Mouse (Mus musculus) inflammation-experienced regulatory T-cells, adult 16 weeks (primary cell): ENCODE results near the gene Cenpl. TPM values are rescaled to one million over a fixed set of nuclear protein-coding genes. Genes with fewer than 3 reads are reported as not detected.

Experiments
- polyA plus RNA-seq: library from polyadenylated mRNA; unstranded; fragments of 100-300 nt; shearing (Covaris generic); gene quantifications from one replicate; pipeline ENCODE4 v1.2.1, GENCODE M21; 2017

Gene Cenpl
- polyA plus RNA-seq = 20.4 TPM

DNA sequence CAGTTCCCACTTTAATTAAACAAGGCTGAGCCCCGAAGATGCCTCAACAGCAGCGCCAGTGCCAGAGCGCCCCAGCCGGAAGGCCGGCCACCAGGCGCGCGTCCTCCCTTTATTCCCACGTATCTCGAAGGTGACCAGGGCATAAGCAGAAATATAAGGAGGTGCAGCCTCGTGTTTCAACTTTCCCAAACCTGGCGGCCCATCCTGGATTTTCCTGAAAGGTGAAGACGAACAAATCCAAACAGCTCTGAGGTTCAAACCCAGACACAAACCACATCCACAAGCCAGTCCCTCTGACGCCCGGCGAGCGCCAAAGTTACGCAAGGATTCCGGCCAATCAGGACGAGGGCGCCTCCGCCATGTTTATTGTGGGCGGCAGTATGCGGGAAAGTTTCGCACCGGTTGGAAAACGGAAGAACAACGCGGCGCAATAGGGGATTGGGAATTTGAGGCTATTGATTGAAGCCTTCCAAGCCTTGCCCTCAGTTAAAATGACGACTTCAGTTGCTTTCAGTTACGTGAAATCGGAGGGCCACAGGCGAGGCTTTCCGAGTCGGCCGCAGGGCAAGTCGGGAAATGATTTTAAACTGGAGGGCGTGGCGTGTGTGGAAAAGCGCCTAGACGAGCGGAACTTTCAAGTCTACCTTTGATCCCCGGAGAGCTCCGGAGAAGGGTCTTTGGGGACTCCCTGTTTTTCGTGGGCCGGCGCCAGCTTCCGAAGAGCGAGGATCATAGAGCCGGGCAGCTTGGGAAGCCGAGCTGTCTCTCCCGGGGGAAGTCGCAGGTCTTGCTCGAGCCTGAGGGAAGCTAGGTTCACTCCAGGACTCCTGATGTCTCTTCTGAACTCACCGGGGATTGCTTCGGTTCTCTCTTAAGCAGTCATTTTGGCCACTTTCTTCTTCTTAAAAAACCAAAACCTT lies at the start of gene Cenpl, which contains the start of gene Dars2:
Gene Cenpl (plus strand): TSS at position 362 of the 920 bp plus-strand sequence.
Gene Dars2 (minus strand): TSS at position 307 of the 920 bp plus-strand sequence.

DNA sequence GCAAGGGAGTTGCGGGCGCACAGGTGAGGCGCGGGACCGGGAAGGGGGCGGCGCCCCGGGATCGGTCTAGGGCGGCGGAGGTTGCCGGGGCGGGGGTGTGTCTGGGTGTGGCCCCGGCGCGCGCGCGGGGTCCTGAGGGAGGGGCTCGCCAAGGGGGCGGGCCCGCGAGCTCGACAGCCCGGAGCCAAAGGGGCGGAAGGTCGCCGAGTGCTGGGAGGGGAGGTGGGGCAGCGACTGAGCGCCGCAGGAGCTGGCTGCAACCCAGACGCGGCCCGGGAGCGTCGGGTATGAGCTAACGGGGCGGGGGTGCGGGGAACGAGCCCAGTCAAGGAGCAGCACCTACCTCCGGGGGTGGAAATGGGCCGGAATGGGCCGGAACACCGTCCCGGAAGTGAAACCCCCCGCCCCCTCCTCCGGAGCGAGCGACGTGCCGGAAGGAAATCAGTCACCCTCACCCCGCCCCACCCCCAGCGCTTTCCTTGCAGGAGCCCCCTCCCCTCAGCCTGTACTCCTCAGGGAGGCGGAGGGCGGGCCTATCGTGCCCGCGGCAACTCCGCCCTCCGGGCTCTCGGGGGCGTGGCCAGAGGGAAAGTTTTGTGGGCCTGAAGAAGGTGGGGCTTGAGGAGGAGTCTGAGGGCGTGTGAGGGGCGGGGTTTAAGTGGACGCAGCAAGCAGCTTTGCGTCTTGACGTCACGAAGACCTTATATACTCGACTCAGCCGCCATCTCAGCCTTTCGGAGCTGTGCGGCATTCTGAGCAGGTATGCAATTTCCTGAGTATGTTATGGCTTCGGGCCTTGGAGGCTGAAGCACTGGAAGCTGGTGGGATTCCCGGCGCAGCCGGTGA lies 35.9 kb upstream of the Cenpl start, which contains the start of gene Zbtb37:
Gene Zbtb37 (minus strand): TSS at position 415 of the 846 bp plus-strand sequence.

DNA sequence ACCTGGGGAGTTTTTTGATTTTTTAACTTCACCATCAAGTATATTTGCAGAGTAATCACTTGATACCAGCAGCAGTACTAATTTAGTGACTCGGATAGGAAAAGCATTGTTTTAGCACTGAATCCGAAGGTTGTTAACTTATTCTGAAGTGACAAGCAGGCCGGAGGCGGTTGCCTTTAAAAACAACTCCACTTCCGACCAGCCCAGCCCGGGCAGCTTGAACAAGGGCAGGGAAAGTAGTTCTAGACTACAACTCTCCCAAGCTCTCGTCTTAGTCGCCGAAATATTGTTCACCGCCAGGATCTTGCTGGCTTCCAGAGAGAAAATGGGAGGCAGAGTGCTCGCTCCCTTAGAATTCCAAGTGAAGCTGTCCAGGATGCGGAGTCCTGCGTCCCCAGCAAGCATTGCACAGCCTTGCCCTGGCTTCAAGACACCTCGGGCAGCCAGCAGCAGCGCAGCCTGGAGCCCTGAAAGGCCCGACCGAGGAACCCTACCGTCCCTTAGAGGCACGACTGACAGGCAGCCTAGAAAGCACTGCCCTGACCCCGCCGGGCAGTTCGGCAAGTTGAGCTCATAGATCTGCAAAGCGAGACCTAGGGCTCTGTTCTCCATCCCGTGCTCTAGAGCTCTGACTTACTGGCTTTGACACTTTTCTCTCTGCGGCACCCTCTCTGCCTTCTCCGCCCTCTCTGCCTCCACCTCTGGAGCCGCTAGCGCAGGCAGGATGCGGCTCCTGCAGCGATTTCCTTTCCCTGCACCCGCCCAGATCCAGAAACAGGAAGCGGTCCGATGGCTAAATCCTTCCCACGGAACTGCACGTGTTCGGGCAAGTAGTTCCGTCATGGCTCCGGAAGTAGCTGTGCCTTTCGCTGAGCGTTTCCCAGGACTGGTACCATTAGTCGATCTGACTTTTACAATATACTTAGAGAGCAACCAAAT lies 60.5 kb downstream of the Cenpl start, which contains the start of gene Klhl20:
Gene Klhl20 (minus strand): TSS at position 786 of the 939 bp plus-strand sequence.

Other genes with a start within 250 kb of the Cenpl start
- gene Rc3h1, start 164.3 kb upstream of the Cenpl start, polyA plus RNA-seq = 8.8 TPM
- gene Serpinc1, start 92.1 kb upstream of the Cenpl start, polyA plus RNA-seq = 21.6 TPM
- gene Zbtb37, start 35.9 kb upstream of the Cenpl start, polyA plus RNA-seq = 12.2 TPM
- gene Dars2, start 55 bp upstream of the Cenpl start, polyA plus RNA-seq = 23.4 TPM
- 37.2 TPM for gene Klhl20, start 60.8 kb downstream of the Cenpl start, polyA plus RNA-seq
- gene Ankrd45, start 72.0 kb downstream of the Cenpl start, polyA plus RNA-seq = not detected
- not detected for gene Tex50, start 88.6 kb downstream of the Cenpl start, polyA plus RNA-seq
- 286 TPM for gene Prdx6, start 180.5 kb downstream of the Cenpl start, polyA plus RNA-seq